In genomic region chr12:104642337-104642736, GRCm38 (mm10) we compare ENCODE assay signal across 9 mouse cellular contexts.
DNase-seq lines count a peak whose midpoint lies in the region; ATAC-seq lines count a peak whose summit lies in the region.
"Had no signal": no experiment of that assay in that cellular context is flagged by ENCODE, and none has a peak within 500 bp of the region (broad histone marks: within the 10 kb centered on the region; RNA-seq: fewer than 3 reads in every experiment).

No protein-coding gene starts in this region.

- peaks cover 20% of the 10 kb centered on the region for H3K4me1 ChIP-seq in lung, embryonic 15.5 days

- no peaks in the 10 kb centered on the region for H3K36me3 ChIP-seq in lung, embryonic 15.5 days
- H3K36me3 ChIP-seq: hindbrain, embryonic 12.5 days; midbrain, embryonic 12.5 days had no signal

- no peak overlapping the region for H3K4me3 ChIP-seq in lung, embryonic 15.5 days
- H3K4me3 ChIP-seq: hindbrain, embryonic 12.5 days; midbrain, embryonic 12.5 days had no signal

- H3K9me3 ChIP-seq in lung, embryonic 15.5 days: no peaks in the 10 kb centered on the region
- H3K9me3 ChIP-seq: hindbrain, embryonic 12.5 days; midbrain, embryonic 12.5 days had no signal

- no peak overlapping the region for H3K9ac ChIP-seq in lung, embryonic 15.5 days
- H3K9ac ChIP-seq: hindbrain, embryonic 12.5 days; midbrain, embryonic 12.5 days had no signal

- no peak overlapping the region for H3K4me2 ChIP-seq in lung, embryonic 15.5 days
- H3K4me2 ChIP-seq: hindbrain, embryonic 12.5 days; midbrain, embryonic 12.5 days had no signal

- DNase-seq in heart, postnatal 14 days: peak; percentile 11 to 22
- no peak for DNase-seq in heart, adult 11 months
- peak; percentile 29 to 77 for DNase-seq in adrenal gland, adult (ENCODE audit: inconsistent age in 2 of 2, low spot score in 1 of 2)
- DNase-seq in adrenal gland, postnatal 14 days: peak; percentile 73
- DNase-seq in spleen, adult 12 weeks (ENCODE audit: low spot score): no peak
- DNase-seq in left cerebral cortex, postnatal 14 days (ENCODE audit: low spot score in 2 of 2): no peak

- H3K27ac ChIP-seq in lung, embryonic 15.5 days: peak overlapping the region; percentile 70
- H3K27ac ChIP-seq: hindbrain, embryonic 12.5 days; midbrain, embryonic 12.5 days had no signal

- intact Hi-C loops in heart, postnatal 14 days (cut with DNase I): no loop called here
- intact Hi-C loops in left cerebral cortex, postnatal 14 days (cut with DNase I): no loop called here

- 29% methylated on average over 7 of the region's 7 CpGs for WGBS in lung, embryonic 15.5 days

- peak; percentile 60; the same call in 1 of the 2 replicates for ATAC-seq in lung, embryonic 15.5 days (ENCODE audit: borderline replicate concordance, extremely low read depth, low FRiP score, low TSS enrichment)

- peaks cover 10% of the 10 kb centered on the region; the same call in 1 of the 2 replicates for H3K27me3 ChIP-seq in lung, embryonic 15.5 days

Comparison
In these comparisons a context has a peak if more than half of its experiments do, and no peak if none do; other contexts are left out.
1. DNase-seq: peak in heart, postnatal 14 days (2 of 2), adrenal gland, adult (2 of 2) and adrenal gland, postnatal 14 days (single experiment); none in heart, adult 11 months (single experiment), spleen, adult 12 weeks (single experiment) and left cerebral cortex, postnatal 14 days (0 of 2).